Mouse (Mus musculus): ENCODE measurements at regions not wholly inside any gene's neighbourhood (a gene's known extent, or its start where the extent isn't known, plus 50 kb on each side); places are given as distances from the start of the nearest gene placed in this dataset.

GRCm38 (mm10) chr13:70369647-70370046 is 267.8 kb downstream of the Ice1 start:
- ATAC-seq (ENCODE audit: low FRiP score, low TSS enrichment) (no peak), DNase-seq (ENCODE audit: low spot score) (no peak)
- Histone ChIP-seq H3K36me3 (ENCODE audit: control insufficient read depth, insufficient read depth, low read length) (no peaks in the 10 kb centered on the region), H3K27ac (replicated peaks) (no peak overlapping the region), H3K9me3 (ENCODE audit: control insufficient read depth, low read length) (no peaks in the 10 kb centered on the region), H3K4me2 (replicated peaks; ENCODE audit: low read depth) (no peak overlapping the region), H3K4me1 (replicated peaks; ENCODE audit: control insufficient read depth, insufficient read depth) (no peaks in the 10 kb centered on the region), H3K27me3 (ENCODE audit: control insufficient read depth, insufficient read depth, low read length) (no peaks in the 10 kb centered on the region), H3K9ac (ENCODE audit: low read length) (no peak overlapping the region), H3K4me3 (ENCODE audit: low read depth, low read length) (no peak overlapping the region)
- 55% methylated on average over 2 of the region's 2 CpGs for WGBS
- TF ChIP-seq CTCF (IDR thresholded peaks at IDR 0.05; ENCODE audit: low read depth) (no peak), EP300 (optimal IDR thresholded peaks at IDR 0.05) (no peak)

DNA sequence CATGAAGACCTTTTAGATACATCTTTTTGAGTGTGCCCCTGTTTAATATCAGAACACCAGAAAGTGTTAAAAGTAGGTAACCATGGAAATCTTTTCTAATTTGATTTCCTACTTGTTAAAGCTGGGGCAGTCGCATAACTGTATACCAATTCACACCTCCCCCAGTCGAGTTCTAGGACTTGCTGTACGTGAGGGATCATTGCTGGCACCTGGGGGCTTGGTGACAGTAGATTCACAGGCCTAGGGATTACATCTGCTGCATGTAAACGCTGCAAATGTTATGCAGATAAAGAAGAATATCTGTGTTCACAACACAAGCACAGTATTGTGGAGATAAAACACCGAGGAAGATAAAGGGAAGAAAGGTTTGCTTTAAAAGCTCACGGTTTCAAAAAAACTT is 256.7 kb downstream of the Ice1 start:
- no peak overlapping the region for H3K4me3 ChIP-seq (ENCODE audit: low read depth, low read length)

GRCm38 (mm10) chr13:70385292-70385691 is 252.1 kb downstream of the Ice1 start:
- ATAC-seq (ENCODE audit: low FRiP score, low TSS enrichment): no peak
- no peaks in the 10 kb centered on the region for H3K36me3 ChIP-seq (ENCODE audit: control insufficient read depth, insufficient read depth, low read length)

More for the DNA sequence above, 256.7 kb downstream of the Ice1 start:
- Histone ChIP-seq H3K36me3 (ENCODE audit: control insufficient read depth, insufficient read depth, low read length) (no peaks in the 10 kb centered on the region), H3K9me3 (ENCODE audit: control insufficient read depth, low read length) (no peaks in the 10 kb centered on the region), H3K4me2 (replicated peaks; ENCODE audit: low read depth) (no peak overlapping the region), H3K4me1 (replicated peaks; ENCODE audit: control insufficient read depth, insufficient read depth) (no peaks in the 10 kb centered on the region), H3K9ac (ENCODE audit: low read length) (no peak overlapping the region), H3K27ac (replicated peaks) (no peak overlapping the region), H3K27me3 (ENCODE audit: control insufficient read depth, insufficient read depth, low read length) (no peaks in the 10 kb centered on the region)
- 53% methylated on average over 6 of the region's 6 CpGs for WGBS
- no peak for DNase-seq (ENCODE audit: low spot score)
- TF ChIP-seq CTCF (IDR thresholded peaks at IDR 0.05; ENCODE audit: low read depth): no peak
- no peak for TF ChIP-seq EP300 (optimal IDR thresholded peaks at IDR 0.05)
- ATAC-seq (ENCODE audit: low FRiP score, low TSS enrichment): no peak

GRCm38 (mm10) chr13:70412788-70413187 is 224.6 kb downstream of the Ice1 start:
- Histone ChIP-seq H3K9ac (ENCODE audit: low read length) (no peak overlapping the region), H3K9me3 (ENCODE audit: control insufficient read depth, low read length) (no peaks in the 10 kb centered on the region), H3K4me1 (replicated peaks; ENCODE audit: control insufficient read depth, insufficient read depth) (no peaks in the 10 kb centered on the region), H3K4me3 (ENCODE audit: low read depth, low read length) (no peak overlapping the region), H3K27me3 (ENCODE audit: control insufficient read depth, insufficient read depth, low read length) (no peaks in the 10 kb centered on the region), H3K4me2 (replicated peaks; ENCODE audit: low read depth) (no peak overlapping the region), H3K36me3 (ENCODE audit: control insufficient read depth, insufficient read depth, low read length) (no peaks in the 10 kb centered on the region), H3K27ac (replicated peaks) (no peak overlapping the region)
- TF ChIP-seq CTCF (IDR thresholded peaks at IDR 0.05; ENCODE audit: low read depth) (no peak), EP300 (optimal IDR thresholded peaks at IDR 0.05) (no peak)
- ATAC-seq (ENCODE audit: low FRiP score, low TSS enrichment) (no peak), DNase-seq (ENCODE audit: low spot score) (no peak)
- 93% methylated on average over 1 of the region's 1 CpGs for WGBS

More at GRCm38 (mm10) chr13:70385292-70385691, 252.1 kb downstream of the Ice1 start:
- Histone ChIP-seq H3K9ac (ENCODE audit: low read length) (no peak overlapping the region), H3K27ac (replicated peaks) (no peak overlapping the region), H3K4me3 (ENCODE audit: low read depth, low read length) (no peak overlapping the region), H3K27me3 (ENCODE audit: control insufficient read depth, insufficient read depth, low read length) (no peaks in the 10 kb centered on the region), H3K4me2 (replicated peaks; ENCODE audit: low read depth) (no peak overlapping the region), H3K9me3 (ENCODE audit: control insufficient read depth, low read length) (no peaks in the 10 kb centered on the region), H3K4me1 (replicated peaks; ENCODE audit: control insufficient read depth, insufficient read depth) (no peaks in the 10 kb centered on the region)
- no peak for DNase-seq (ENCODE audit: low spot score)
- WGBS: 53% methylated on average over 8 of the region's 8 CpGs
- TF ChIP-seq CTCF (IDR thresholded peaks at IDR 0.05; ENCODE audit: low read depth) (no peak), EP300 (optimal IDR thresholded peaks at IDR 0.05) (no peak)

DNA sequence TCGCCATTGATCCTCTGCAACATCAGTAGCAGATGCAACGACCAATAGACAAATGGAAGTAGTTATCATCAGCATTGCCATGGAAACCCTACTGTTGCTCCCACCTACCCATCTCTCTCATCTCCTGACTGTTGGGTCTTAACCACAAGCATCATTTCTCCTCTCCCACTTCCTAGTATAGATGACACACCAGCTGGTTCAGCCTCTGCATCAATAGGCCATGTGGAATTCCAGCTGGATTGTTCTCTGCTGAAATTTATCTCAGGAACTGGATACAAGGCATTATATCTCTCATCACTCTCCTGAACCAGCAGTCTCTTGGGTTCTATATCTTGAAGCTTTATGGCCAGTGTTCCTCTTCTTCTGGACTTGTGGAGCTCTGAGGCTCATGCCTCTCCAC is 219.3 kb downstream of the Ice1 start:
- H3K9me3 ChIP-seq (ENCODE audit: control insufficient read depth, low read length): no peaks in the 10 kb centered on the region
- ATAC-seq (ENCODE audit: low FRiP score, low TSS enrichment): no peak

GRCm38 (mm10) chr13:70439419-70439818 is 198.0 kb downstream of the Ice1 start:
- H3K9me3 ChIP-seq (ENCODE audit: control insufficient read depth, low read length): no peaks in the 10 kb centered on the region
- DNase-seq (ENCODE audit: low spot score) (no peak), ATAC-seq (ENCODE audit: low FRiP score, low TSS enrichment) (no peak)
- H3K4me3 ChIP-seq (ENCODE audit: low read depth, low read length): no peak overlapping the region
- H3K4me1 ChIP-seq (replicated peaks; ENCODE audit: control insufficient read depth, insufficient read depth): no peaks in the 10 kb centered on the region
- WGBS: 48% methylated on average over 1 of the region's 1 CpGs
- no peak overlapping the region for H3K4me2 ChIP-seq (replicated peaks; ENCODE audit: low read depth)
- H3K36me3 ChIP-seq (ENCODE audit: control insufficient read depth, insufficient read depth, low read length): no peaks in the 10 kb centered on the region
- no peak overlapping the region for H3K9ac ChIP-seq (ENCODE audit: low read length)
- TF ChIP-seq EP300 (optimal IDR thresholded peaks at IDR 0.05) (no peak), CTCF (IDR thresholded peaks at IDR 0.05; ENCODE audit: low read depth) (no peak)
- no peak overlapping the region for H3K27ac ChIP-seq (replicated peaks)
- H3K27me3 ChIP-seq (ENCODE audit: control insufficient read depth, insufficient read depth, low read length): no peaks in the 10 kb centered on the region

More for the DNA sequence above, 219.3 kb downstream of the Ice1 start:
- Histone ChIP-seq H3K9ac (ENCODE audit: low read length) (no peak overlapping the region), H3K4me3 (ENCODE audit: low read depth, low read length) (no peak overlapping the region), H3K27ac (replicated peaks) (no peak overlapping the region), H3K4me1 (replicated peaks; ENCODE audit: control insufficient read depth, insufficient read depth) (no peaks in the 10 kb centered on the region), H3K4me2 (replicated peaks; ENCODE audit: low read depth) (no peak overlapping the region), H3K27me3 (ENCODE audit: control insufficient read depth, insufficient read depth, low read length) (no peaks in the 10 kb centered on the region), H3K36me3 (ENCODE audit: control insufficient read depth, insufficient read depth, low read length) (no peaks in the 10 kb centered on the region)
- no peak for DNase-seq (ENCODE audit: low spot score)
- WGBS: 87% methylated on average over 2 of the region's 2 CpGs
- TF ChIP-seq EP300 (optimal IDR thresholded peaks at IDR 0.05) (no peak), CTCF (IDR thresholded peaks at IDR 0.05; ENCODE audit: low read depth) (no peak)

Measured in stomach, postnatal 0 days (tissue).